Mouse (Mus musculus): Measurements from ENCODE around the gene Olfr985. TPM values are rescaled to one million over a fixed set of nuclear protein-coding genes. Genes with fewer than 3 reads are reported as not detected.

Olfr985 gene
- total RNA-seq, 1 experiment = 3.4 TPM

DNA sequence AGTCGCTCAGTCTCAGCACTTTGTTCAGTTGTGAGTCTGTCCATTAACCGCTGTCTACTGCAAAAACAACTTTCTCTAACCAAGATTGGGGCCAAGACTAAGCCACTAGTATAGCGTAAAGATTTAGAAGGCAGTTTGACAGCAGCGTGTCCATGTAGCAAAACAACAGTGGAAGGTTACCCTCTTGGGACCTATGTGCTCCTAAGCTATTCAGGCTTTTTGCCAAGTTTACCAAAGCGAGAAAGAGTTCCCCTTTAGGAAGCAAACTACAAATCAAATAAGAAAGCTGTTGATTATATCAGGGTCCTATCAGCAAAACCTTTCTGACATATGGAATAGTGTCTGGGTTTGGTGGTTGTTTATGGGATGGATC is 12.7 kb downstream of the Olfr985 start:
- Histone ChIP-seq H3K9ac (ENCODE audit: insufficient read depth, low read depth, low read length, poor library complexity, severe bottlenecking) (no peak overlapping the region), H3K4me1 (ENCODE audit: control insufficient read depth in 2 of 2, insufficient read depth in 2 of 2, low read length in 2 of 2, poor library complexity in 1 of 2) (no peaks in the 10 kb centered on the region), H3K9me3 (ENCODE audit: control insufficient read depth, insufficient read depth, low read depth, low read length) (no peaks in the 10 kb centered on the region), H3K27ac (ENCODE audit: insufficient read depth, low read depth, low read length, poor library complexity, severe bottlenecking) (no peak overlapping the region), H3K4me3 (ENCODE audit: insufficient read depth in 1 of 2, low read depth in 1 of 2, low read length in 2 of 2, poor library complexity in 1 of 2, severe bottlenecking in 1 of 2) (no peak overlapping the region), H3K36me3 (ENCODE audit: control insufficient read depth, insufficient read depth, low read length, poor library complexity, severe bottlenecking) (no peaks in the 10 kb centered on the region)
- DNase-seq (ENCODE audit: low read depth, low spot score) = no peak
- TF ChIP-seq HCFC1 (IDR thresholded peaks at IDR 0.05; ENCODE audit: borderline replicate concordance, insufficient read depth, low read length) (no peak), MAFK (IDR thresholded peaks at IDR 0.05; ENCODE audit: insufficient read depth, low read depth, low read length) (no peak), ZNF384 (IDR thresholded peaks at IDR 0.05; ENCODE audit: low read depth, low read length) (no peak), ZC3H11A (IDR thresholded peaks at IDR 0.05; ENCODE audit: borderline replicate concordance, low read depth, low read length) (no peak), CHD2 (IDR thresholded peaks at IDR 0.05; ENCODE audit: low read depth, low read length) (no peak)
- in situ Hi-C loops (cut with MboI; ENCODE audit: low sequenced_read_pairs in 2 of 2, unreplicated experiment in 2 of 2) = no loop called here

DNA sequence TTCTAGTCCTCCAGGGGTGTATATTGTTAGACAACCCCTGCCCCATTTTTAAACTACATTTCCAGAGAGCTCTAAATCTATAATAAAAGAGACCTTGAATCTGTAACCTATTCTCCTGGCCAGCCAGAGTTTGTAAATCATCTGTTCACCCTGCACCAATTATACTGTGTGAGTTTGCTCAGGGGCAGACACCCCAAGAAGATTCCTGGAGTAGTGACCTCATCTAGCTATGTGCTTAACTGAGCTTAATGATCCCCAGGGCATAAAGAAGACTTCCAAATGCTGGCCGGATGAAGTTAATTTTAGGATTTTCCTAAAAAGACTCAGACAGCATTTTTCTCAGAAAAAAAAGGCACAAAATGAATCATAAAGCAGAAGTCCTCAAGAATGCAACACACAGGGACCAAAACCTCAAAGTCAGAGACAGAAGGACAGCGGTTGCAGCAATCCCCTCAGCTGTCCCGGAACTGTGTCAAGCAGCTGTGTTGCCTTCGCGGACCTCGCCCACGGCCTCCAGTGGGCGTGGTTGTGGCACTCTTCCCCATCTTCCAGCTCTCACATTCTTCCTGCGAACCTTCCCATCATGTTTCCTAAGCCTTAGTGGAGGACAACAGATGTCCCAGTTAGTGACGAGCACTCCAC is 13.2 kb downstream of the Olfr985 start:
- in situ Hi-C loops (cut with MboI; ENCODE audit: low sequenced_read_pairs in 2 of 2, unreplicated experiment in 2 of 2) = no loop called here
- no peaks in the 10 kb centered on the region for H3K36me3 ChIP-seq (ENCODE audit: control insufficient read depth, insufficient read depth, low read length, poor library complexity, severe bottlenecking)
- DNase-seq (ENCODE audit: low read depth, low spot score) = no peak

DNA sequence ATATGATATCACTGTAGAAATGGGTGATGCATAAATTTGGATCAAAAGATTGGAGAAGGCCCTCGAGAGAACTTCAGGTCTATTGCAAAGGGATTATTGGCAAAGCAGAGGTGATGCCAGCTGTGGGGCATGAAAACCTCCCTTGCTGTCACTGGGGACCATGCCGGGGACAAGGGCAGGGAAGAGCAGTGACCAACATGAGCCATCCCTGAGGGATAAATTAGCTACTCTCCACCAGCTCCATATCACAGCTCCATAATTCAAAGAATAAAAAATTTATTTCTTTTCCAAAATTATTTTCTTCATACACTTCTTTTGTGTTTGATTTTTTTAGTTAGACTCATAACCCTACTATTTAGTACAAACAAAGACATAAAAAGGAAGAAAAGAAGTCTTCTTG is 15.9 kb downstream of the Olfr985 start, which contains the start of gene Olfr984:
Gene Olfr984 (minus strand): TSS at position 101 of the 400 bp plus-strand sequence.
- in situ Hi-C loops (cut with MboI; ENCODE audit: low sequenced_read_pairs in 2 of 2, unreplicated experiment in 2 of 2) = no loop called here
- Histone ChIP-seq H3K36me3 (ENCODE audit: control insufficient read depth, insufficient read depth, low read length, poor library complexity, severe bottlenecking) (no peaks in the 10 kb centered on the region), H3K27ac (ENCODE audit: insufficient read depth, low read depth, low read length, poor library complexity, severe bottlenecking) (no peak within 1 kb of the TSS), H3K4me1 (ENCODE audit: control insufficient read depth in 2 of 2, insufficient read depth in 2 of 2, low read length in 2 of 2, poor library complexity in 1 of 2) (no peaks in the 10 kb centered on the region), H3K9me3 (ENCODE audit: control insufficient read depth, insufficient read depth, low read depth, low read length) (no peaks in the 10 kb centered on the region), H3K4me3 (ENCODE audit: insufficient read depth in 1 of 2, low read depth in 1 of 2, low read length in 2 of 2, poor library complexity in 1 of 2, severe bottlenecking in 1 of 2) (no peak within 1 kb of the TSS), H3K9ac (ENCODE audit: insufficient read depth, low read depth, low read length, poor library complexity, severe bottlenecking) (no peak within 1 kb of the TSS)
- no peak for DNase-seq (ENCODE audit: low read depth, low spot score)
- TF ChIP-seq MAFK (IDR thresholded peaks at IDR 0.05; ENCODE audit: insufficient read depth, low read depth, low read length) (no peak), HCFC1 (IDR thresholded peaks at IDR 0.05; ENCODE audit: borderline replicate concordance, insufficient read depth, low read length) (no peak), CHD2 (IDR thresholded peaks at IDR 0.05; ENCODE audit: low read depth, low read length) (no peak), ZC3H11A (IDR thresholded peaks at IDR 0.05; ENCODE audit: borderline replicate concordance, low read depth, low read length) (no peak), ZNF384 (IDR thresholded peaks at IDR 0.05; ENCODE audit: low read depth, low read length) (no peak)

More for the DNA sequence above, 13.2 kb downstream of the Olfr985 start:
- Histone ChIP-seq H3K9ac (ENCODE audit: insufficient read depth, low read depth, low read length, poor library complexity, severe bottlenecking) (no peak overlapping the region), H3K4me3 (ENCODE audit: insufficient read depth in 1 of 2, low read depth in 1 of 2, low read length in 2 of 2, poor library complexity in 1 of 2, severe bottlenecking in 1 of 2) (no peak overlapping the region), H3K27ac (ENCODE audit: insufficient read depth, low read depth, low read length, poor library complexity, severe bottlenecking) (no peak overlapping the region), H3K9me3 (ENCODE audit: control insufficient read depth, insufficient read depth, low read depth, low read length) (no peaks in the 10 kb centered on the region), H3K4me1 (ENCODE audit: control insufficient read depth in 2 of 2, insufficient read depth in 2 of 2, low read length in 2 of 2, poor library complexity in 1 of 2) (no peaks in the 10 kb centered on the region)
- TF ChIP-seq ZC3H11A (IDR thresholded peaks at IDR 0.05; ENCODE audit: borderline replicate concordance, low read depth, low read length) (no peak), MAFK (IDR thresholded peaks at IDR 0.05; ENCODE audit: insufficient read depth, low read depth, low read length) (no peak), ZNF384 (IDR thresholded peaks at IDR 0.05; ENCODE audit: low read depth, low read length) (no peak), CHD2 (IDR thresholded peaks at IDR 0.05; ENCODE audit: low read depth, low read length) (no peak), HCFC1 (IDR thresholded peaks at IDR 0.05; ENCODE audit: borderline replicate concordance, insufficient read depth, low read length) (no peak)

DNA sequence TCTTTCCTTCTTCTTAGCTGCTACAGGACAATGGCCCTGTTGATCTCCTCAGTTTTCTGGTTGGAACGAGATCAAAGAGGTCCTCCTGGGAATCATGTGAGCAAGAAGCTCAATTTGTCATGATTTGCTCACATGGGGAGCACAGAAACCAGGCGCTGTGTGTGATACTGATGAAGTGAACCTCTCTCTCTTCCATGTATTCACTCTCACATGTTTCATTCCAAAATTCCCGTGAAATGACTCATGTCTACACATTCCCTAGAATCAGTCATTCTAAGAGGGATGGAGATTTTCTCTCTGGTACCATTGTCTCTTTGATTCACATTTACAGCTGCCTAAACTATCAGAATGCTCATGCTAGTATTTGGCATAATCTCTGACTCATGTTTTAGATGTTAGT is 35.2 kb downstream of the Olfr985 start:
- in situ Hi-C loops (cut with MboI; ENCODE audit: low sequenced_read_pairs in 2 of 2, unreplicated experiment in 2 of 2) = no loop called here
- DNase-seq (ENCODE audit: low read depth, low spot score) = no peak
- no peaks in the 10 kb centered on the region for H3K36me3 ChIP-seq (ENCODE audit: control insufficient read depth, insufficient read depth, low read length, poor library complexity, severe bottlenecking)
- H3K27ac ChIP-seq (ENCODE audit: insufficient read depth, low read depth, low read length, poor library complexity, severe bottlenecking) = no peak overlapping the region
- TF ChIP-seq MAFK (IDR thresholded peaks at IDR 0.05; ENCODE audit: insufficient read depth, low read depth, low read length) (no peak), CHD2 (IDR thresholded peaks at IDR 0.05; ENCODE audit: low read depth, low read length) (no peak)
- no peak overlapping the region for H3K4me3 ChIP-seq (ENCODE audit: insufficient read depth in 1 of 2, low read depth in 1 of 2, low read length in 2 of 2, poor library complexity in 1 of 2, severe bottlenecking in 1 of 2)
- no peaks in the 10 kb centered on the region for H3K4me1 ChIP-seq (ENCODE audit: control insufficient read depth in 2 of 2, insufficient read depth in 2 of 2, low read length in 2 of 2, poor library complexity in 1 of 2)
- no peak overlapping the region for H3K9ac ChIP-seq (ENCODE audit: insufficient read depth, low read depth, low read length, poor library complexity, severe bottlenecking)
- H3K9me3 ChIP-seq (ENCODE audit: control insufficient read depth, insufficient read depth, low read depth, low read length) = no peaks in the 10 kb centered on the region

DNA sequence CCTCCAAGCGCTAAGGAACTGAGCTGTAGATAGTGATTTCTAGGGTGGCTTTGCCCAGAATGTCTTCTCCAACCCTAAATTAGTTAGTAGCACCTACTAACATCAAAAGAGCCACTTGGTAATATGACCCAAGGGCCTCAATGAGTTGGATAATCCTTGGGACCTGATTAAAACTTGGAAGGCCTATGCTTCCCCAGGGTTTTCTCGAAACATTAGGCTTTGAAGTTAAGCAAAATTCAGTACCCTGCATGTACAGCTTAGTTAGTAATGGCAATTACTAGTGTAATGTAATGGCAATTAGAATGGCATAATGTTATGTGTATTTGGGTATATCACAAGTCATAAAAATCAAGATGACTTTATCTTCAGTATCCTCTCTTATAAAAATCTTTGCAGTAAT is 36.5 kb downstream of the Olfr985 start, which contains the start of gene Olfr983:
Gene Olfr983 (minus strand): TSS at position 101 of the 400 bp plus-strand sequence.
- H3K4me1 ChIP-seq (ENCODE audit: control insufficient read depth in 2 of 2, insufficient read depth in 2 of 2, low read length in 2 of 2, poor library complexity in 1 of 2) = no peaks in the 10 kb centered on the region
- no peaks in the 10 kb centered on the region for H3K9me3 ChIP-seq (ENCODE audit: control insufficient read depth, insufficient read depth, low read depth, low read length)
- in situ Hi-C loops (cut with MboI; ENCODE audit: low sequenced_read_pairs in 2 of 2, unreplicated experiment in 2 of 2) = no loop called here

More for the DNA sequence above, 36.5 kb downstream of the Olfr985 start, which contains the start of gene Olfr983:
- Histone ChIP-seq H3K9ac (ENCODE audit: insufficient read depth, low read depth, low read length, poor library complexity, severe bottlenecking) (no peak within 1 kb of the TSS), H3K27ac (ENCODE audit: insufficient read depth, low read depth, low read length, poor library complexity, severe bottlenecking) (no peak within 1 kb of the TSS), H3K4me3 (ENCODE audit: insufficient read depth in 1 of 2, low read depth in 1 of 2, low read length in 2 of 2, poor library complexity in 1 of 2, severe bottlenecking in 1 of 2) (no peak within 1 kb of the TSS), H3K36me3 (ENCODE audit: control insufficient read depth, insufficient read depth, low read length, poor library complexity, severe bottlenecking) (no peaks in the 10 kb centered on the region)
- no peak for DNase-seq (ENCODE audit: low read depth, low spot score)
- TF ChIP-seq ZNF384 (IDR thresholded peaks at IDR 0.05; ENCODE audit: low read depth, low read length) = no peak
- TF ChIP-seq ZC3H11A (IDR thresholded peaks at IDR 0.05; ENCODE audit: borderline replicate concordance, low read depth, low read length) = no peak
- no peak for TF ChIP-seq HCFC1 (IDR thresholded peaks at IDR 0.05; ENCODE audit: borderline replicate concordance, insufficient read depth, low read length)
- TF ChIP-seq MAFK (IDR thresholded peaks at IDR 0.05; ENCODE audit: insufficient read depth, low read depth, low read length) = no peak
- TF ChIP-seq CHD2 (IDR thresholded peaks at IDR 0.05; ENCODE audit: low read depth, low read length) = no peak

All from ES-E14 (cell line).